Mouse (Mus musculus): Measurements from ENCODE around the gene Olfr589. TPM values are rescaled to one million over a fixed set of nuclear protein-coding genes. Genes with fewer than 3 reads are reported as not detected.
"Not testable (repeated sequence)": the region's sequence is repeated elsewhere in the genome, so short reads cannot be mapped to it uniquely, and the experiment has no call there.

Gene Olfr589
- not detected for polyA plus RNA-seq (2012; fragmentation: generic; extraction: Trizol)
- long read RNA-seq, experiment 1: 0 reads
- long read RNA-seq, experiment 2: 0 reads

DNA sequence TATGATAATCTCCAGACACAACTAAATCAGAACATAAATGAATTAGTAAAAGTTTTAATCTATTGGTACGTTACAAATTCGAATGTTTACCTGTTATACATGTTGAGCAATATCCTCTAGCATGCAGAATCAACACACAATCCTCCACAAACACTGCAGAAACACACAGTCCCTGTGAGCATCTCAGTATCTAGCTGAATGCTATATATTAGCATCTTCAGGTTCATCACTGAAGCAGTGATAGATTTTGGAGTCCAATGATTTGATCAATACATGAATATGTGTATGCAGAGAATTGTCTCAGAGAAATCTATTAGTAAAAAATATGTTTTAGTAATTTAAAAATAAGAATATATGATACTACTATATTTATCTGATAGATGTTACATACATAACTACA is at the start of gene Olfr589:
Olfr589 (minus strand) TSS at position 101 of the 400 bp plus-strand sequence.
- Histone ChIP-seq H3ac (ENCODE audit: control insufficient read depth, insufficient read length, low read depth) (no peak within 1 kb of the TSS), H3K79me2 (ENCODE audit: control insufficient read depth, insufficient read depth) (no peaks in the 10 kb centered on the region), H3K79me3 (ENCODE audit: low read depth) (no peaks in the 10 kb centered on the region), H3K4me3 (ENCODE audit: insufficient read depth, poor library complexity, severe bottlenecking) (no peak within 1 kb of the TSS), H3K36me3 (ENCODE audit: control insufficient read depth, insufficient read depth) (no peaks in the 10 kb centered on the region), H3K27me3 (ENCODE audit: control insufficient read depth, insufficient read depth, insufficient read length) (no peaks in the 10 kb centered on the region)
- TF ChIP-seq MYOG (IDR thresholded peaks at IDR 0.05; ENCODE audit: control insufficient read depth, extremely low read depth, insufficient read length) (no peak), MAX (IDR thresholded peaks at IDR 0.05) (no peak), MYOD1 (IDR thresholded peaks at IDR 0.05; ENCODE audit: control insufficient read depth, insufficient read length, low read depth) (no peak), CEBPB (IDR thresholded peaks at IDR 0.05; ENCODE audit: low read depth) (no peak)

DNA sequence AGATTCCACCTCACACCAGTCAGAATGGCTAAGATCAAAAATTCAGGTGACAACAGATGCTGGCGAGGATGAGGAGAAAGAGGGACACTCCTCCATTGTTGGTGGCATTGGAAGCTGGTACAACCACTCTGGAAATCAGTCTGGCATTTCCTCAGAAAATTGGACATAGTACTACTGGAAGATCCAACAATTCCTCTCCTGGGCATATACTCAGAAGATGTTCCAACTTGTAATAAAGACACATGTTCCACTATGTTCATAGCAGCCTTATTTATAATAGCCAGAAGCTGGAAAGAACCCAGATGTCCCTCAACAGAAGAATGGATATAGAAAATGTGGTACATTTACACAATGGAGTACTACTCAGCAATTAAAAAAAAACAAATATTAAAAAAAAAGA is 28.3 kb upstream of the Olfr589 start, which contains the start of gene Olfr592:
Olfr592 (plus strand) TSS at position 301 of the 400 bp plus-strand sequence.
- not testable (repeated sequence) for H3K4me3 ChIP-seq (ENCODE audit: insufficient read depth, poor library complexity, severe bottlenecking); H3K27me3 ChIP-seq (ENCODE audit: control insufficient read depth, insufficient read depth, insufficient read length); H3ac ChIP-seq (ENCODE audit: control insufficient read depth, insufficient read length, low read depth); H3K36me3 ChIP-seq (ENCODE audit: control insufficient read depth, insufficient read depth); H3K79me2 ChIP-seq (ENCODE audit: control insufficient read depth, insufficient read depth); H3K79me3 ChIP-seq (ENCODE audit: low read depth)

DNA sequence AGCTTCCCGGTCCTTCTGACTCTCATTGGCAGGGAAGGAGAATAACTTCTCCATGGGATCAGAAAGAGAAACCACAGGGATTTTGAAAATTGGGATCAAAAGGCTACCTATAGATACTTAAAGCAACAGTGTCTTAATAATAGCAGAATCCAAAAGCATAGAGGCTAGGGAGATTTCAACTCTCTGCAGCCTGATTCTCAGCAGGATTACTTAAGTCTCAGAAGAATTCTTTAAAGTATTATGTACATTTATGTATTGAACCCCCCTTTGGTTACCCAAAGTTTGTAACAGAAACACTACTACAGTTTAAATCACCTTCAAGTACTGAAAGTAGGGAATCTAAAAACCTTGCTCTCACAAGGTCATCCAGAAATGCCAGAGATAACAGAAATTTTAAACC is 22.1 kb upstream of the Olfr589 start, which contains the start of gene Olfr591:
Olfr591 (minus strand) TSS at position 101 of the 400 bp plus-strand sequence.
- Histone ChIP-seq H3ac (ENCODE audit: control insufficient read depth, insufficient read length, low read depth) (no peak within 1 kb of the TSS), H3K36me3 (ENCODE audit: control insufficient read depth, insufficient read depth) (no peaks in the 10 kb centered on the region), H3K27me3 (ENCODE audit: control insufficient read depth, insufficient read depth, insufficient read length) (no peaks in the 10 kb centered on the region), H3K4me3 (ENCODE audit: insufficient read depth, poor library complexity, severe bottlenecking) (no peak within 1 kb of the TSS), H3K79me3 (ENCODE audit: low read depth) (no peaks in the 10 kb centered on the region), H3K79me2 (ENCODE audit: control insufficient read depth, insufficient read depth) (no peaks in the 10 kb centered on the region)
- TF ChIP-seq MYOG (IDR thresholded peaks at IDR 0.05; ENCODE audit: control insufficient read depth, extremely low read depth, insufficient read length) (no peak), CTCF (IDR thresholded peaks at IDR 0.05; ENCODE audit: control insufficient read depth, insufficient read depth, insufficient read length) (no peak), USF1 (IDR thresholded peaks at IDR 0.05; ENCODE audit: low read depth) (no peak), MYOD1 (IDR thresholded peaks at IDR 0.05; ENCODE audit: control insufficient read depth, insufficient read length, low read depth) (no peak), FOSL1 (IDR thresholded peaks at IDR 0.05; ENCODE audit: insufficient read depth, low read length, poor library complexity, severe bottlenecking) (no peak), CEBPB (IDR thresholded peaks at IDR 0.05; ENCODE audit: low read depth) (no peak), MAX (IDR thresholded peaks at IDR 0.05) (no peak)

DNA sequence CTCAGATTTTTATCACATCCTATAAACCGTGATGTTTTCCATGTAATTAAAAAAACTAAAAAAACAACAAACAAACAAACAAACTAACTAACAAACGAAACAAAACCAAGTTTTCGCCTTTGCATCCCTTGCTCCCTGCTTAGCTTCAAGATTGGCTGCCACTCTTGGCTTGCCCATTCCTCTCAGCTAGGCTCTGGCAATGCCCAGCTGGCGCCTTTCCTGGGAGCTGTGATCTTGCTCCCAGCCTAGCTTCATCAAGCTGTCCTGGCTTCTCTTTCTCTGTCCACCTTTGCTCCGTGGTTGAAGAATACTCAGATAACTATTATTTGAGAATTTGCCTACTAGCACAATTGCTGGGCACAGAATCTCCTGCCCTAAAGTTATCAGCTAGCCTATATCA is 13.5 kb upstream of the Olfr589 start:
- no peaks in the 10 kb centered on the region for H3K79me3 ChIP-seq (ENCODE audit: low read depth)
- no peaks in the 10 kb centered on the region for H3K79me2 ChIP-seq (ENCODE audit: control insufficient read depth, insufficient read depth)
- no peak overlapping the region for H3ac ChIP-seq (ENCODE audit: control insufficient read depth, insufficient read length, low read depth)
- H3K36me3 ChIP-seq (ENCODE audit: control insufficient read depth, insufficient read depth): no peaks in the 10 kb centered on the region
- TF ChIP-seq CTCF (IDR thresholded peaks at IDR 0.05; ENCODE audit: control insufficient read depth, insufficient read depth, insufficient read length) (no peak), USF1 (IDR thresholded peaks at IDR 0.05; ENCODE audit: low read depth) (no peak), FOSL1 (IDR thresholded peaks at IDR 0.05; ENCODE audit: insufficient read depth, low read length, poor library complexity, severe bottlenecking) (no peak), MAX (IDR thresholded peaks at IDR 0.05) (no peak), CEBPB (IDR thresholded peaks at IDR 0.05; ENCODE audit: low read depth) (no peak), MYOD1 (IDR thresholded peaks at IDR 0.05; ENCODE audit: control insufficient read depth, insufficient read length, low read depth) (no peak), MYOG (IDR thresholded peaks at IDR 0.05; ENCODE audit: control insufficient read depth, extremely low read depth, insufficient read length) (no peak)
- no peak overlapping the region for H3K4me3 ChIP-seq (ENCODE audit: insufficient read depth, poor library complexity, severe bottlenecking)
- no peaks in the 10 kb centered on the region for H3K27me3 ChIP-seq (ENCODE audit: control insufficient read depth, insufficient read depth, insufficient read length)

DNA sequence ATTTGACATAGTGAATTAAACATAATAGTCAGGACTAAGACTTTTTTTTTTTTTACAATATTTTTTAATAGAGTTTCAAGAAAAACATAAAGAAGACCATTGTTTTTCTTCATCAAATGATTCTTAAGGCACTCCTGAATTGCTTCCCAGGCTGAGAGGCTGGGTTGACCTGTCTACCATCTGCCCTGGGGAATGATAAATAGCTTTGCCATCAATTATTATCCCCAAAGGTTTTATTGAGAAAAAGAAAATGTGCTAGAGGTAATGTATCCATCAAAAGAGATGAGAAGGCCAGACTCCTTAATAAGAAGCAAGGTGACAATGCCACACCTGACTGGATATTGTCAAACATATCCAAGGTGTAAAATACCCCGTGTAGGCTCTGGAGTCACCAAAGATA is 15.6 kb downstream of the Olfr589 start, which contains the start of gene Olfr588-ps1:
Olfr588-ps1 (plus strand) TSS at position 301 of the 400 bp plus-strand sequence.
- no peak within 1 kb of the TSS for H3ac ChIP-seq (ENCODE audit: control insufficient read depth, insufficient read length, low read depth)
- H3K27me3 ChIP-seq (ENCODE audit: control insufficient read depth, insufficient read depth, insufficient read length): no peaks in the 10 kb centered on the region
- no peak within 1 kb of the TSS for H3K4me3 ChIP-seq (ENCODE audit: insufficient read depth, poor library complexity, severe bottlenecking)
- H3K79me3 ChIP-seq (ENCODE audit: low read depth): no peaks in the 10 kb centered on the region
- H3K79me2 ChIP-seq (ENCODE audit: control insufficient read depth, insufficient read depth): no peaks in the 10 kb centered on the region
- H3K36me3 ChIP-seq (ENCODE audit: control insufficient read depth, insufficient read depth): no peaks in the 10 kb centered on the region
- no peak for TF ChIP-seq USF1 (IDR thresholded peaks at IDR 0.05; ENCODE audit: low read depth)
- TF ChIP-seq MYOD1 (IDR thresholded peaks at IDR 0.05; ENCODE audit: control insufficient read depth, insufficient read length, low read depth): no peak
- TF ChIP-seq MAX (IDR thresholded peaks at IDR 0.05): no peak
- TF ChIP-seq CEBPB (IDR thresholded peaks at IDR 0.05; ENCODE audit: low read depth): no peak
- no peak for TF ChIP-seq MYOG (IDR thresholded peaks at IDR 0.05; ENCODE audit: control insufficient read depth, extremely low read depth, insufficient read length)
- no peak for TF ChIP-seq FOSL1 (IDR thresholded peaks at IDR 0.05; ENCODE audit: insufficient read depth, low read length, poor library complexity, severe bottlenecking)
- TF ChIP-seq CTCF (IDR thresholded peaks at IDR 0.05; ENCODE audit: control insufficient read depth, insufficient read depth, insufficient read length): no peak

DNA sequence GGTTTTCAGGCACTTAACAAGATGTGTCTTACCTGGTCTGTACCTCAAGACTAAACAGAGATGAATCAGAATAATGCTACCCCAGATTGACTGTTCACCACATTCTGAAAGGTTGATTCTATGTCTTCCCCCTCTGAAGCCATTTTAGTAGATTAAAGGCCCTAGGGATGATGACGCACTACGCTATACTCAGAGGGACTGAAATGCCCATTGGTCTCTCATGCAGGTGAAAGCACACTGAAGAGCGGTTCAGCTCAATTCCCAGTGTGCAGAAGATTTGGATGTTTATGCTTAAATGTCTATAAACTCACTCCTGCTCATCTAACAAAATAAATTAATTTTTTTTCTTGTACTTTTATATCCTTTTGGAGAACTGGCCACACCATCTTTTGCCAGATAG is 30.6 kb downstream of the Olfr589 start, which contains the start of gene Olfr586:
Olfr586 (minus strand) TSS at position 101 of the 400 bp plus-strand sequence.
- Histone ChIP-seq H3K27me3 (ENCODE audit: control insufficient read depth, insufficient read depth, insufficient read length) (no peaks in the 10 kb centered on the region), H3K79me3 (ENCODE audit: low read depth) (no peaks in the 10 kb centered on the region), H3K4me3 (ENCODE audit: insufficient read depth, poor library complexity, severe bottlenecking) (no peak within 1 kb of the TSS), H3K36me3 (ENCODE audit: control insufficient read depth, insufficient read depth) (no peaks in the 10 kb centered on the region), H3ac (ENCODE audit: control insufficient read depth, insufficient read length, low read depth) (no peak within 1 kb of the TSS), H3K79me2 (ENCODE audit: control insufficient read depth, insufficient read depth) (no peaks in the 10 kb centered on the region)
- no peak for TF ChIP-seq CEBPB (IDR thresholded peaks at IDR 0.05; ENCODE audit: low read depth)
- TF ChIP-seq FOSL1 (IDR thresholded peaks at IDR 0.05; ENCODE audit: insufficient read depth, low read length, poor library complexity, severe bottlenecking): no peak
- no peak for TF ChIP-seq MAX (IDR thresholded peaks at IDR 0.05)
- no peak for TF ChIP-seq MYOG (IDR thresholded peaks at IDR 0.05; ENCODE audit: control insufficient read depth, extremely low read depth, insufficient read length)
- no peak for TF ChIP-seq MYOD1 (IDR thresholded peaks at IDR 0.05; ENCODE audit: control insufficient read depth, insufficient read length, low read depth)

All from C2C12 (cell line).